Mouse (Mus musculus) effector memory CD4-positive, alpha-beta T cell, adult 7 months (primary cell): ENCODE measurements around the gene Ube2q2. TPM values are rescaled to one million over a fixed set of nuclear protein-coding genes. Genes with fewer than 3 reads are reported as not detected.

Experiments used
- polyA plus RNA-seq: library from polyadenylated mRNA; unstranded; fragments of 100-300 nt; shearing (Covaris generic); gene quantifications from one replicate; pipeline ENCODE4 v1.2.1, GENCODE M21; 2017

Ube2q2 gene
- polyA plus RNA-seq, result 49.8 TPM

GRCm38 (mm10) chr9:55148854-55149498 lies at the start of gene Ube2q2:
Ube2q2 (plus strand) TSS chr9:55148854.

GRCm38 (mm10) chr9:55208790-55209481 lies 60.3 kb downstream of the Ube2q2 start, which contains the start of gene Fbxo22:
Fbxo22 (plus strand) TSS chr9:55208925.

Other genes starting within 250 kb of the Ube2q2 start
- gene Hykk, start 231.6 kb upstream of the Ube2q2 start, polyA plus RNA-seq, result 0.38 TPM
- 121 TPM for gene Psma4, start 198.1 kb upstream of the Ube2q2 start, polyA plus RNA-seq
- gene AY074887, start 197.9 kb upstream of the Ube2q2 start, polyA plus RNA-seq, result not detected
- gene Chrna5, start 168.0 kb upstream of the Ube2q2 start, polyA plus RNA-seq, result 0.41 TPM
- gene Chrna3, start 122.3 kb upstream of the Ube2q2 start, polyA plus RNA-seq, result not detected
- not detected for gene Chrnb4, start 100.1 kb upstream of the Ube2q2 start, polyA plus RNA-seq
- gene Fbxo22, start 60.1 kb downstream of the Ube2q2 start, polyA plus RNA-seq, result 23.7 TPM
- not detected for gene Nrg4, start 178.0 kb downstream of the Ube2q2 start, polyA plus RNA-seq
- 0.20 TPM for gene Tmem266, start 178.1 kb downstream of the Ube2q2 start, polyA plus RNA-seq